Mouse (Mus musculus): ENCODE measurements around the gene Snhg11.

DNA sequence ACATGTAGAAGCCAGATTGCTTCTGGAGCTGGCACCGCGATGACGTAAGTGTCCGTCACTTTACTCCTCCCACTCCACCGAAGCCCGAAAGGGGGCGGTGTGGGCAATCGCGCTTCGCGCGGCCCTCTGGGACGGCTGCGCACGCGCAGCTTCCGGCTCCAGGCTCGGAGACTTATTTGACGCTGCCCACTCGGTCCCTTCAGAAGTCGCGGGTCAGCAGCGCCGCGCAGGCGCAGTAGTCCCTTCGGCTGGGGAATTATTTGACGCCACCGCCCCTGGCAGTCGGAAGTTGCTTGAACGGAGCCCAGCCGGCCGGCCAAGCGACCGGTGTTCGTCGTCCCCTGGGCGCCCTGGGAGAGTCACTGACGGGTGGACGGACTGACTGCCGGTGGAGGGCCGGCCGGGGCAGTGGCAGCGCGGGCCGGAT, 34.2 kb downstream of the Snhg11 start, which contains the start of gene Ralgapb:
- TF ChIP-seq MAFK (IDR thresholded peaks at IDR 0.05; ENCODE audit: insufficient read depth, low read depth, low read length), result no peak
- no peak for TF ChIP-seq ZC3H11A (IDR thresholded peaks at IDR 0.05; ENCODE audit: borderline replicate concordance, low read depth, low read length)
- TF ChIP-seq ZNF384 (IDR thresholded peaks at IDR 0.05; ENCODE audit: low read depth, low read length), result no peak
- peak; percentile 79 for TF ChIP-seq HCFC1 (IDR thresholded peaks at IDR 0.05; ENCODE audit: borderline replicate concordance, insufficient read depth, low read length)
- no peak for TF ChIP-seq CHD2 (IDR thresholded peaks at IDR 0.05; ENCODE audit: low read depth, low read length)

Data from ES-E14 (cell line).